In genomic region chr4:133011821-133012775, GRCm38 (mm10) we compare ENCODE assay signal across 8 mouse cellular contexts. TPM values are rescaled to one million over a fixed set of nuclear protein-coding genes. Genes with fewer than 3 reads are reported as not detected.
DNase-seq lines count a peak whose midpoint lies in the region; ATAC-seq lines count a peak whose summit lies in the region.

No protein-coding gene starts in this region.

- ATAC-seq in megakaryocyte, adult 5-6 weeks (ENCODE audit: poor library complexity, severe bottlenecking), result no peak
- no peak for ATAC-seq in hindbrain, embryonic 15.5 days (ENCODE audit: low FRiP score, low read depth)
- no peak for ATAC-seq in liver, embryonic 13.5 days (ENCODE audit: low read depth)
- peak; percentile 9; the same call in 1 of the 2 replicates for ATAC-seq in neural tube, embryonic 12.5 days (ENCODE audit: low FRiP score, low read depth)

- peak overlapping the region; percentile 98 for H3K27ac ChIP-seq in hindbrain, embryonic 15.5 days (replicated peaks)
- peak overlapping the region; percentile 77 for H3K27ac ChIP-seq in liver, embryonic 13.5 days
- peak overlapping the region; percentile 86 for H3K27ac ChIP-seq in neural tube, embryonic 12.5 days

- peak overlapping the region; percentile 97 for H3K4me3 ChIP-seq in megakaryocyte, embryonic 14.5 days (replicated peaks)
- H3K4me3 ChIP-seq in hindbrain, embryonic 15.5 days, result peak overlapping the region; percentile 99
- H3K4me3 ChIP-seq in liver, embryonic 13.5 days (replicated peaks), result peak overlapping the region; percentile 69
- peak overlapping the region; percentile 96 for H3K4me3 ChIP-seq in neural tube, embryonic 12.5 days

- H3K9me3 ChIP-seq in megakaryocyte, embryonic 14.5 days, result no peaks in the 10 kb centered on the region
- H3K9me3 ChIP-seq in hindbrain, embryonic 15.5 days, result no peaks in the 10 kb centered on the region
- H3K9me3 ChIP-seq in liver, embryonic 13.5 days (replicated peaks), result no peaks in the 10 kb centered on the region
- no peaks in the 10 kb centered on the region for H3K9me3 ChIP-seq in neural tube, embryonic 12.5 days

- DNase-seq in cerebellum, adult 18-20 months, result peak; percentile 38 to 67
- peak; percentile 68 for DNase-seq in forelimb bud, embryonic 11.5 days (ENCODE audit: low read depth, low spot score)
- DNase-seq in liver, embryonic 13.5 days, result no peak
- peak; percentile 54 for DNase-seq in urinary bladder, postnatal 25 days (ENCODE audit: low spot score)

- peaks cover 10% of the 10 kb centered on the region for H3K27me3 ChIP-seq in megakaryocyte, embryonic 14.5 days (replicated peaks)
- peaks cover 10% of the 10 kb centered on the region for H3K27me3 ChIP-seq in hindbrain, embryonic 15.5 days
- H3K27me3 ChIP-seq in liver, embryonic 13.5 days, result peaks cover 49% of the 10 kb centered on the region
- peaks cover 16% of the 10 kb centered on the region for H3K27me3 ChIP-seq in neural tube, embryonic 12.5 days (replicated peaks)

- H3K9ac ChIP-seq in hindbrain, embryonic 15.5 days, result peak overlapping the region; percentile 98
- peak overlapping the region; percentile 80 for H3K9ac ChIP-seq in liver, embryonic 13.5 days
- peak overlapping the region; percentile 97 for H3K9ac ChIP-seq in neural tube, embryonic 12.5 days

- under 1% methylated on average over 60 of the region's 84 CpGs for WGBS in hindbrain, embryonic 15.5 days
- WGBS in liver, embryonic 13.5 days (ENCODE audit: insufficient replicate concordance), result under 1% methylated on average over 50 of the region's 84 CpGs
- WGBS in neural tube, embryonic 12.5 days, result under 1% methylated on average over 74 of the region's 84 CpGs

- H3K4me2 ChIP-seq in hindbrain, embryonic 15.5 days, result peak overlapping the region; percentile 95
- peak overlapping the region; percentile 96 for H3K4me2 ChIP-seq in liver, embryonic 13.5 days
- peak overlapping the region; percentile 99 for H3K4me2 ChIP-seq in neural tube, embryonic 12.5 days (replicated peaks)

- peaks cover 80% of the 10 kb centered on the region for H3K4me1 ChIP-seq in megakaryocyte, embryonic 14.5 days
- H3K4me1 ChIP-seq in hindbrain, embryonic 15.5 days (replicated peaks), result peaks cover 54% of the 10 kb centered on the region
- peaks cover 96% of the 10 kb centered on the region for H3K4me1 ChIP-seq in liver, embryonic 13.5 days (replicated peaks)
- H3K4me1 ChIP-seq in neural tube, embryonic 12.5 days, result peaks cover 54% of the 10 kb centered on the region

- peaks cover 10% of the 10 kb centered on the region for H3K36me3 ChIP-seq in megakaryocyte, embryonic 14.5 days (replicated peaks; ENCODE audit: low read length)
- no peaks in the 10 kb centered on the region for H3K36me3 ChIP-seq in hindbrain, embryonic 15.5 days
- H3K36me3 ChIP-seq in liver, embryonic 13.5 days, result no peaks in the 10 kb centered on the region
- no peaks in the 10 kb centered on the region for H3K36me3 ChIP-seq in neural tube, embryonic 12.5 days

RNA-seq across cellular contexts. Expression of gene Ahdc1, which starts 1.0 kb away (rescaled TPM):
- polyA plus RNA-seq in megakaryocyte, embryonic 14.5 days (2012; ENCODE audit: insufficient read depth, low replicate concordance), result 42.4 and 114 TPM in 2 replicates
- 3.0 and 4.4 TPM in 2 replicates for total RNA-seq in megakaryocyte, adult 5-6 weeks (2015)
- total RNA-seq in megakaryocyte, adult 5-6 weeks (2017), result 0.77 and 3.6 TPM in 2 replicates
- 11.8 and 13.9 TPM in 2 replicates for polyA plus RNA-seq in hindbrain, embryonic 15.5 days (2015; fragmentation: Nextera tagmentation; extraction: Ambion mirVana)
- polyA plus RNA-seq in liver, embryonic 13.5 days (2015; fragmentation: Nextera tagmentation; extraction: Ambion mirVana), result 1.3 and 1.4 TPM in 2 replicates
- 10.5 TPM in 2 replicates for polyA plus RNA-seq in neural tube, embryonic 12.5 days (2016; fragmentation: Nextera tagmentation; extraction: Ambion mirVana)

RNA-seq across cellular contexts. Expression of gene Fgr, which starts 38.2 kb away (rescaled TPM):
- polyA plus RNA-seq in megakaryocyte, embryonic 14.5 days (2012; ENCODE audit: insufficient read depth, low replicate concordance), result 4.8 TPM in 1 of 2 replicates, not detected in the other
- 108 and 116 TPM in 2 replicates for total RNA-seq in megakaryocyte, adult 5-6 weeks (2015)
- 111 and 112 TPM in 2 replicates for total RNA-seq in megakaryocyte, adult 5-6 weeks (2017)
- 0.04 and 0.21 TPM in 2 replicates for polyA plus RNA-seq in hindbrain, embryonic 15.5 days (2015; fragmentation: Nextera tagmentation; extraction: Ambion mirVana)
- polyA plus RNA-seq in liver, embryonic 13.5 days (2015; fragmentation: Nextera tagmentation; extraction: Ambion mirVana), result 0.47 and 0.65 TPM in 2 replicates
- 0.22 and 0.28 TPM in 2 replicates for polyA plus RNA-seq in neural tube, embryonic 12.5 days (2016; fragmentation: Nextera tagmentation; extraction: Ambion mirVana)
